Mouse (Mus musculus): ENCODE results near the gene Plk2.

The Plk2 gene

DNA sequence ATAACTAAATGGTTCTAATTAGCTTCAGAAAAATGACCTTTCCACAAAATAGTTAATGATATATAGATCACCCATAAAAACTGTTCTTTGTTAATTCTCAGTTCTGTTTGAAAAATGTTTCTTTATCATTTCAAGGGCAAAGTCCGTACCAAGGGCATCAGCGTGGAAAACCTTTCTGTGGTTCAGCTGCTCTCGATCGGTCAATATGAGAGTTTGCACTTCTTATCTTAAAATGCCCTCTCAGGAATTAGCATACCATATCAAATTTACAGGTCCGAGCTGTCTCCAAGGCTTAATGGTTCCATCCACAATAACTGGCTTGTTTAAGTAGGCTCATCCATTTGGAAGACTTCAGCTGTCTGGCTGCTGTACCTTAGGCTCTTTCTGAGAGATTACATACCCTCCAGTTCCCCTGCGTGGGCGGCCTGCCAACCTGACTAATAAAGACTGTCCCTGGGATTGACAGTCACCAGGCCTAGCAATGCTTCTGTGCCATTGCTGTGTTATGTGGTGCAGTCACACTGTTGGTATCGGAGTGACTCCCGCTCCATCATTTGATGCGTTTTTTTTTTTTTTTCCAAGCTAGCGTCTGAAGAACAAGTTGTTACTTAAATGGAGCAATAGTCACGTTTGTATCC is 17.8 kb downstream of the Plk2 start:
- DNase-seq = no peak

GRCm38 (mm10) chr13:110418656-110419055 is 23.8 kb downstream of the Plk2 start:
- DNase-seq = no peak

- DNase-seq = no peak
Measured at GRCm38 (mm10) chr13:110419640-110420039, 24.8 kb downstream of the Plk2 start.

GRCm38 (mm10) chr13:110422434-110422833 is 27.6 kb downstream of the Plk2 start:
- DNase-seq = no peak

DNA sequence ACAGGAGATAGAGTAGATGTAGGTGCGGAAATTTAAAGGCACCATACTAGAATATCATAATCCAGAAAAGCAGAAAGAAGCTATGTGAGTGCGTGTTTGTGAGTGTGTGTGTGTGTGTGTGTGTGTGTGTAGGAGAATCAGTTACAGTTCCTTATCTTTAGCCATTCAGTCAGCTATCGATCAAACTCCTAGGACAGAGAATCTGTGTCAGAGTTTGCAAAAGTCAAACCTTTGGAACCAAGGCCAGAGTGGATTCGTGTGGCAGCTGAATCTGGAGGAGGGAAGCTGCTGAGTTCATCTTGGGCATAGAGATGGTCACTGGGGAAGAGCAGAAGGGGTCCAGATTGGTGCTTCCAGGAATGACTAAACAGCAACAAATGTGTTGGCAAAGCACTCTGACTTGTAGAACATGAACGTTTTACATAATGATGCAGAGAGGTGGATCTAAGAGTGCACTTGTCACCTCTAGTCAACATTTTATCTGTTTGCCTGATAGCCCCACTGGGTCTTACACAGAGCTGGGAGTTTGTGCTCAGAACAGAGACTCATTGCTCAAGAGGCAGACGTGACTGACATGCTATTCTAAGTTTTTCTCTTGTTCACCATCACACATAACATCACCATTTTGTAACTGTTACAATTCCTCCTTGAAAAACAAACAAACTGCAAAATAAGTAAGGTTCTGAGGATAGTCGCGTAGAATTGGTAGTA is 30.8 kb downstream of the Plk2 start:
- DNase-seq = no peak

DNA sequence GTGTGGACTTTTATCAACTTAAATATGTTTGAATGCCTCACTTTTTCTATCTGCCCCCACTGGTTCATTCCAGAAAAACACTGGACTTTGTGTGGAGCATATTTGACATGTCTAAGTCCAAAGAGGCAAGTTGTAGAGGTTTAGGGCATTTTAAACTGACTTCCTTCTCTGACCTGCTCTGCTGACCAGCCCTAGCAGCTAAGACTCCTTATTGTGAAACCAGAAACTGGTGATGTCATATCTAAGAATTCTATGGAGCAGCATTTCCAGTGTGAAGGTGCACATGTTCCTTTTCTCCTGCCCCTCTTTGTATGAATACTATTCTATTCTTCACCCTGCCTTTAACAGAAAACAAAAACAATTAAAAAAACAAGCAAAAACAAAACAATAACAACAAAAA is 36.5 kb downstream of the Plk2 start:
- DNase-seq = no peak

DNA sequence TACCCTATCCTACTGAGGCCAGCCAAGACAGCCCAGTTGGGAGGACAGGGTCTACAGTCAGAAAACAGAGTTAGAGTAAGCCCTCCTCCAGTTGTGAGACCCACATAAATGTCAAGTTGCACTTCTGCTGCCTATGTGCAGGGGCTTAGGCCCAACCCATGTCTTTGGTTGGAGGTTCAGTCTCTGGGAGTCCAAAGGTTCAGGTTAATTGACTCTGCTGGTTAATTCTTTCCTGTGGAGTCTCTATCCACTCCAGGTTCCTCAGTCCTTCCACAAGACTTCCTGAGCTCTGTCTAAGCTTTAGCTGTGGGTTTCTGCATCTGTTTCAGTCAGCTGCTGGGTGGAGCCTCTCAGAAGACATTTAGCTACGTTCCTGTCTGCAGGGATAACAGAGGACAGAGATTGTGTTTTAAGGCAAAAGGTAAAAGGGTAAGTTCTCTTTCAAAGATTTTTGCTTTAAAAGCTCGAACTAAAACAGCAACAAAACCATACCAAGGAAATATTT is 37.3 kb downstream of the Plk2 start:
- no peak for DNase-seq

DNA sequence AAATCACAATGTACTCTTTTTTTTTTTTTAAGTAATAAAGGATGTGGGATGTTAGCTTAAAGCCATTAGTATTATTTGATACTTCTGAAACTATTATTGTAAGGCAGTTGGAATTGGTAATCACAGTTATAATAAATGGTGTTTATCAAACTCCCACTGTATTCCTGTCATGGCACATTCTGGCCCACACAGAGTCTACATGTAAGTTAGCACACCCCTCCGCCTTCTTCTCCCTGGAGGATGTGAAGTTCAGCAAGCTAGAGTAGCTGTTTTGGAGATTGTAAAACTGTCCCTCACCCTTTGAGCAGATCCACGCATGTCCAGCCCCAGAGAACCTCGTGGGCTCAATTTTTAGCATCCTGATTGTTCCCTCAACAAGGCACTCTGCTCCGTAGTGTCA is 37.8 kb downstream of the Plk2 start:
- DNase-seq = no peak

GRCm38 (mm10) chr13:110436692-110437091 is 41.8 kb downstream of the Plk2 start:
- DNase-seq = no peak

GRCm38 (mm10) chr13:110438624-110439023 is 43.8 kb downstream of the Plk2 start:
- DNase-seq = no peak

DNA sequence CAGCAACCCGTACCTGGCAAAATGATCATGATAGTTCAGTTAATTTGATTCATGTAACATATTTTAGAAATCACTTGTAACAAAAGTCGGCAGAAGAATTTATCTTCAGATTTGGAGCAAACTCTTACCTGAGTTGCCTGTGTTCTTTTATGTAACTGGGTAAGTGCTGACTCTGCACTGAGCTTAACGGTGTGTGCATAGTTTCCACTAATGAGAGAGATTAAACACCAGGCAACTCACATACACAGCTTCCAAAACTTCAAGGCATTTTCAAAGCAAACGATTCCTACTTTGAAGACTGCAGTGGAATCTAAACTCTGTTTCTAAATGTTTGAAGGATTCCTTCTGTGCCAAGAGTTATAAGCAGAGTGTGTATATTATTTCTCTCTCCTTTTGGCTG is 49.5 kb downstream of the Plk2 start:
- DNase-seq = no peak

GRCm38 (mm10) chr13:110444894-110445293 is 50.0 kb downstream of the Plk2 start:
- no peak for DNase-seq

DNA sequence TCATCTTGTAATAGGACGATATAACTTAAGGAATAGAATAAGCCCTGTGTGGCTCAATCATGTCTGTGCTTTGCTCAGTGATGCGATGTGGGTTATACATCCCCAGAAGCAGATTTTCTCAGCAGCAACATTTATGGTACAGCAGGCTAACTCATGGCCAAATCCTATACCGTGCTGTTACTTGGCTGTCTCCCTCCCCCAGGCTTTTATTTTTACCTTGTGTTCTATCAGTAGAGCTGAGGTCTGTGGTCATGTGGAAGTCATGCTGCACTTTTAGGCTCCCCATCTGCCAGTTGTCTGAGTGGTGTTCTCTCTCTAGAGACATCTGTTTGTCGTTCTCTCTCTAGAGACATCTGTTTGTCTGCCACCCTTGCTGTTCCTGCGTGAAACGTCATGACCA is 51.6 kb downstream of the Plk2 start:
- no peak for DNase-seq

DNA sequence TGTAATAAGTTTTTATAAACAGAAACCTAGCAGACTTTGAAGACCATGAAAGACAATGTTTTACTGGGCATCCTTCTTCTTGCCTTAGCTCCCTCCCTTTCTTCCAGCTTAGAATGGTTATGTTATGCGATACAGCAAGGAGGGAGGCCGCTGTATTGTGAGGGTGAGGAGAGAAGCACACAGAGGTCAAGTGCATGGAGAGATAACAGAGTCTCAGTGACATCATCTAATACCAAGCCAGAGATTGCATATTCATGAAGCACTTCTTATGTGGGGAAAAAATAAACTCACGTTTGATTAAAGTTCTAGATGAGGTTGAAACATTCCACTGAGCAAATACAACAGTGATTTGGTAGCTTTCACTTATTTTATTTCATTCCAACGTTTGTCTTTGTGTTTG is 55.2 kb downstream of the Plk2 start:
- DNase-seq = no peak
